Mouse (Mus musculus) heart, embryonic 11.5 days (tissue): ENCODE data around the gene Gm20388. TPM values are rescaled to one million over a fixed set of nuclear protein-coding genes. Genes with fewer than 3 reads are reported as not detected.

ENCODE experiments used
- ATAC-seq: fragments of 200-750 bp; cut with Nextera tagmentation; replicated peaks from 2 replicates; pipeline ENCODE4 v1.8.0; 2017; ENCODE audit warnings: moderate library complexity; ENCODE audit not compliant: insufficient number of reproducible peaks, low FRiP score, low TSS enrichment
- H3K27ac ChIP-seq: fragments of 300-500 bp; sonication (generic); 2 replicates; pipeline ENCODE4 v1.5.1; 2014; ENCODE audit warnings: mild to moderate bottlenecking, low read depth, low read length
- H3K27me3 ChIP-seq: fragments of 300-500 bp; sonication (generic); 2 replicates; pipeline ENCODE4 v1.6.1; 2014; ENCODE audit warnings: mild to moderate bottlenecking, low read length, mixed read lengths; ENCODE audit not compliant: control insufficient read depth, insufficient read depth
- H3K36me3 ChIP-seq: fragments of 300-500 bp; sonication (generic); 2 replicates; pipeline ENCODE4 v1.6.1; 2014; ENCODE audit warnings: mild to moderate bottlenecking, low read length, moderate library complexity, mixed read lengths; ENCODE audit not compliant: control insufficient read depth, insufficient read depth
- H3K4me1 ChIP-seq: fragments of 300-500 bp; sonication (generic); 2 replicates; pipeline ENCODE4 v1.6.1; 2014; ENCODE audit warnings: low read length; ENCODE audit not compliant: control insufficient read depth, insufficient read depth
- H3K4me2 ChIP-seq: fragments of 300-500 bp; sonication (generic); 2 replicates; pipeline ENCODE4 v1.6.1; 2014; ENCODE audit warnings: mild to moderate bottlenecking, moderate library complexity
- H3K4me3 ChIP-seq: fragments of 300-500 bp; sonication (generic); 2 replicates; pipeline ENCODE4 v1.5.1; 2014; ENCODE audit warnings: low read depth, low read length
- H3K9ac ChIP-seq: fragments of 300-500 bp; sonication (generic); 2 replicates; pipeline ENCODE4 v1.6.1; 2014; ENCODE audit warnings: mild to moderate bottlenecking, low read depth, low read length, moderate library complexity
- H3K9me3 ChIP-seq: fragments of 300-500 bp; sonication (generic); replicated peaks from 2 replicates; pipeline ENCODE4 v1.6.1; 2016; ENCODE audit warnings: low read length; ENCODE audit not compliant: control insufficient read depth
- WGBS: fragments of 180-500 bp; shearing (Covaris S2); extraction: QIAGEN DNeasy Blood & Tissue Kit; methylation state at CpG from one replicate; pipeline ENCODE4 v1.1.7; 2014; ENCODE audit not compliant: insufficient replicate concordance; 5-methylcytosine and 5-hydroxymethylcytosine counted together
- polyA plus RNA-seq: library from polyadenylated mRNA; unstranded; fragments of >200 nt; fragmentation: Nextera tagmentation; extraction: Ambion mirVana; gene quantifications from 2 replicates; pipeline ENCODE4 v1.2.1, GENCODE M21; 2014

Gene Gm20388
- polyA plus RNA-seq, 1 experiment from 2014 or later = 6.4 TPM

- 78% methylated on average over 3 of the region's 3 CpGs for WGBS
- ATAC-seq = no peak
- no peak overlapping the region for H3K27ac ChIP-seq
Measured at GRCm38 (mm10) chr8:122697181-122697581, 2786.5 kb downstream of the Gm20388 start.

GRCm38 (mm10) chr8:122697586-122697985 is 2786.9 kb downstream of the Gm20388 start:
- Histone ChIP-seq H3K4me1 (peaks cover 42% of the 10 kb centered on the region), H3K27me3 (peaks cover 3% of the 10 kb centered on the region; the same call in 1 of the 2 replicates), H3K27ac (no peak overlapping the region), H3K9ac (no peak overlapping the region), H3K4me2 (peak overlapping the region; percentile 63), H3K9me3 (no peaks in the 10 kb centered on the region), H3K4me3 (peak overlapping the region; percentile 34), H3K36me3 (no peaks in the 10 kb centered on the region)
- no peak for ATAC-seq
- WGBS = 54% methylated on average over 6 of the region's 6 CpGs

More at GRCm38 (mm10) chr8:122697181-122697581, 2786.5 kb downstream of the Gm20388 start:
- Histone ChIP-seq H3K4me1 (peaks cover 39% of the 10 kb centered on the region), H3K9ac (no peak overlapping the region), H3K4me2 (peak overlapping the region; percentile 63), H3K4me3 (peak overlapping the region; percentile 34), H3K36me3 (no peaks in the 10 kb centered on the region), H3K27me3 (peaks cover 1% of the 10 kb centered on the region; the same call in 1 of the 2 replicates), H3K9me3 (no peaks in the 10 kb centered on the region)

- H3K4me3 ChIP-seq = peak overlapping the region; percentile 34
- H3K27ac ChIP-seq = peak overlapping the region; percentile 38; the same call in 1 of the 2 replicates
Measured at GRCm38 (mm10) chr8:122698254-122698768, 2787.7 kb downstream of the Gm20388 start.

GRCm38 (mm10) chr8:122699005-122699492 is 2788.4 kb downstream of the Gm20388 start, which contains the start of gene Cbfa2t3:
Gene Cbfa2t3, minus strand, starts transcription at chr8:122699109.
- peak within 1 kb of the TSS; percentile 34 for H3K4me3 ChIP-seq

More at GRCm38 (mm10) chr8:122698254-122698768, 2787.7 kb downstream of the Gm20388 start:
- no peak for ATAC-seq
- Histone ChIP-seq H3K4me2 (peak overlapping the region; percentile 63), H3K36me3 (no peaks in the 10 kb centered on the region), H3K4me1 (peaks cover 39% of the 10 kb centered on the region), H3K9me3 (no peaks in the 10 kb centered on the region), H3K9ac (peak overlapping the region; percentile 58; the same call in 1 of the 2 replicates), H3K27me3 (peaks cover 3% of the 10 kb centered on the region; the same call in 1 of the 2 replicates)
- WGBS = 48% methylated on average over 5 of the region's 5 CpGs

DNA sequence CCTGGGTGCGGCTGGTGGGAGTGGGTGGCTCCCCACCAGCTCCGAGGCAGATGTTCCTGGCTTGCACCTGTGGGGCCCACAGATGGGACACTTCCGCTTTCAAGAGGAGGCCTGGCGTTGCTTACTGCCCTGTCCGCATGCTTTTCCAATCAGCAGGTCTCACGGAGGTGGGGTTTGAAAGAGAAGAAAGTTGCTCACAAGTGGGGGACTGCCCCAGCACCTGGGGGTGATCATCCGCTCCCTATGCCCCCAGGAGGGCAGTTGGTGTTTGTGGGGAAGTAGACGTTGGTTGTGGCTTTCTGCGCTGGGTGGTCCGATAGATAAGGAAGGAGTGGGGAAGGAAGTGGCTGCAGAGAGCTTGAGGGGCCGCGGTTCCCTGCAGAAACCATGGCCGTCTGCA is 2790.0 kb downstream of the Gm20388 start:
- no peak overlapping the region; the same call in 1 of the 2 replicates for H3K27ac ChIP-seq
- peaks cover 3% of the 10 kb centered on the region; the same call in 1 of the 2 replicates for H3K27me3 ChIP-seq
- peak overlapping the region; percentile 7; the same call in 1 of the 2 replicates for H3K4me2 ChIP-seq
- H3K36me3 ChIP-seq = no peaks in the 10 kb centered on the region
- ATAC-seq = no peak
- 34% methylated on average over 13 of the region's 13 CpGs for WGBS
- no peak overlapping the region for H3K9ac ChIP-seq
- H3K4me1 ChIP-seq = peaks cover 26% of the 10 kb centered on the region
- no peaks in the 10 kb centered on the region for H3K9me3 ChIP-seq
- no peak overlapping the region for H3K4me3 ChIP-seq

More at GRCm38 (mm10) chr8:122699005-122699492, 2788.4 kb downstream of the Gm20388 start, which contains the start of gene Cbfa2t3:
- WGBS = 23% methylated on average over 13 of the region's 13 CpGs
- H3K4me1 ChIP-seq = peaks cover 31% of the 10 kb centered on the region
- peak within 1 kb of the TSS; percentile 63 for H3K4me2 ChIP-seq
- H3K9ac ChIP-seq = peak within 1 kb of the TSS; percentile 58; the same call in 1 of the 2 replicates
- H3K27ac ChIP-seq = peak within 1 kb of the TSS; percentile 38; the same call in 1 of the 2 replicates
- ATAC-seq = peak; percentile 62; the same call in 1 of the 2 replicates
- no peaks in the 10 kb centered on the region for H3K9me3 ChIP-seq
- peaks cover 3% of the 10 kb centered on the region; the same call in 1 of the 2 replicates for H3K27me3 ChIP-seq
- H3K36me3 ChIP-seq = no peaks in the 10 kb centered on the region

- no peaks in the 10 kb centered on the region for H3K36me3 ChIP-seq
- no peak overlapping the region for H3K4me2 ChIP-seq
- no peak overlapping the region for H3K27ac ChIP-seq
- ATAC-seq = no peak
- peaks cover 5% of the 10 kb centered on the region; the same call in 1 of the 2 replicates for H3K27me3 ChIP-seq
- 80% methylated on average over 12 of the region's 12 CpGs for WGBS
- H3K4me1 ChIP-seq = peaks cover 26% of the 10 kb centered on the region
- H3K4me3 ChIP-seq = no peak overlapping the region
- no peak overlapping the region for H3K9ac ChIP-seq
- H3K9me3 ChIP-seq = no peaks in the 10 kb centered on the region
Measured at GRCm38 (mm10) chr8:122701441-122702185, 2791.0 kb downstream of the Gm20388 start.

- 40% methylated on average over 10 of the region's 10 CpGs for WGBS
- ATAC-seq = no peak
Measured at GRCm38 (mm10) chr8:122702301-122702941, 2791.8 kb downstream of the Gm20388 start.

GRCm38 (mm10) chr8:122702957-122703356 is 2792.3 kb downstream of the Gm20388 start:
- Histone ChIP-seq H3K4me1 (peaks cover 26% of the 10 kb centered on the region), H3K27me3 (peaks cover 5% of the 10 kb centered on the region), H3K36me3 (no peaks in the 10 kb centered on the region), H3K9me3 (no peaks in the 10 kb centered on the region), H3K4me2 (no peak overlapping the region), H3K27ac (no peak overlapping the region), H3K9ac (no peak overlapping the region), H3K4me3 (no peak overlapping the region)
- 79% methylated on average over 6 of the region's 6 CpGs for WGBS
- ATAC-seq = no peak

More at GRCm38 (mm10) chr8:122702301-122702941, 2791.8 kb downstream of the Gm20388 start:
- no peaks in the 10 kb centered on the region for H3K36me3 ChIP-seq
- no peak overlapping the region for H3K4me3 ChIP-seq
- H3K27ac ChIP-seq = no peak overlapping the region
- H3K4me2 ChIP-seq = no peak overlapping the region
- peaks cover 26% of the 10 kb centered on the region for H3K4me1 ChIP-seq
- no peaks in the 10 kb centered on the region for H3K9me3 ChIP-seq
- H3K27me3 ChIP-seq = peaks cover 5% of the 10 kb centered on the region; the same call in 1 of the 2 replicates
- H3K9ac ChIP-seq = no peak overlapping the region
